Mouse (Mus musculus): Measurements from ENCODE around the gene C130050O18Rik. TPM values are rescaled to one million over a fixed set of nuclear protein-coding genes. Genes with fewer than 3 reads are reported as not detected.
A peak's percentile ranks its signal among the peaks of the same experiment; 100 is the strongest.

C130050O18Rik gene
- polyA plus RNA-seq, 1 experiment from 2014 or later = 1.6 TPM

DNA sequence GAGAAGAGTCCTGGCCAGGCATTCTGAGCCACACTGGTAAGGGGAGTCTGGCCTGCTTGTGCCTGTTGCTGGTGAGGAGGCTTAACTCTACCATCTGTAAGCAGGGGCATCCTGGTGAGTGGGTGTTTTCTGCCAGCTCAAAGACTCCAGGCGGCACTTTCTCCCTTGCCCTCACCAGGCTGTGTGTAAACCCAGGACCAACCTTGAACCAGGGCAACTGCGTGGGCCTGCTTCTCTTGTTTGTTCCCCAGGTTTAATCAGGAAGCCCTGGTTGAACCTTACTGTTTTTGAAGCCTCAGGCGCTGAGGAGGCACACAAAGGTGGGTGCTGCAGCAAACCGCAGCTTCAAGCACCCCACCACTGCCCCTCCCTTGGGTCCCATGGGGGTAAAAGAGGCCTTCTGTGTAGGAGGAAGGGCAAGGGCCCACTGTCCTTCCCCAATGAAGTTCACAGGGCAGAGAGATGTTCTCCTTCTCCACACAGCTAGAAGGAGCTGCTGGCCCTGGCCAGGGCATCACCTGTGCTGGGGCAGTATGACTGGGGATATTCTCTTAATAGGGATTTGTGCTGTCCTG lies 37.1 kb upstream of the C130050O18Rik start:
- ATAC-seq (ENCODE audit: low read depth) = no peak
- H3K27ac ChIP-seq (ENCODE audit: low read length) = peak overlapping the region; percentile 62
- no peaks in the 10 kb centered on the region for H3K9me3 ChIP-seq (replicated peaks; ENCODE audit: control insufficient read depth, low read length)
- H3K9ac ChIP-seq (ENCODE audit: low read depth, low read length) = peak overlapping the region; percentile 36; the same call in 1 of the 2 replicates
- WGBS (ENCODE audit: insufficient replicate concordance) = 60% methylated on average over 4 of the region's 4 CpGs
- no peaks in the 10 kb centered on the region for H3K36me3 ChIP-seq (ENCODE audit: control insufficient read depth, insufficient read depth)
- H3K4me1 ChIP-seq (ENCODE audit: control insufficient read depth, low read depth, low read length) = peaks cover 72% of the 10 kb centered on the region
- no peak overlapping the region for H3K4me2 ChIP-seq (ENCODE audit: low read depth, low read length)
- H3K27me3 ChIP-seq (ENCODE audit: control insufficient read depth, insufficient read depth, low read depth, low read length) = no peaks in the 10 kb centered on the region
- no peak overlapping the region for H3K4me3 ChIP-seq (ENCODE audit: low read depth, low read length)

DNA sequence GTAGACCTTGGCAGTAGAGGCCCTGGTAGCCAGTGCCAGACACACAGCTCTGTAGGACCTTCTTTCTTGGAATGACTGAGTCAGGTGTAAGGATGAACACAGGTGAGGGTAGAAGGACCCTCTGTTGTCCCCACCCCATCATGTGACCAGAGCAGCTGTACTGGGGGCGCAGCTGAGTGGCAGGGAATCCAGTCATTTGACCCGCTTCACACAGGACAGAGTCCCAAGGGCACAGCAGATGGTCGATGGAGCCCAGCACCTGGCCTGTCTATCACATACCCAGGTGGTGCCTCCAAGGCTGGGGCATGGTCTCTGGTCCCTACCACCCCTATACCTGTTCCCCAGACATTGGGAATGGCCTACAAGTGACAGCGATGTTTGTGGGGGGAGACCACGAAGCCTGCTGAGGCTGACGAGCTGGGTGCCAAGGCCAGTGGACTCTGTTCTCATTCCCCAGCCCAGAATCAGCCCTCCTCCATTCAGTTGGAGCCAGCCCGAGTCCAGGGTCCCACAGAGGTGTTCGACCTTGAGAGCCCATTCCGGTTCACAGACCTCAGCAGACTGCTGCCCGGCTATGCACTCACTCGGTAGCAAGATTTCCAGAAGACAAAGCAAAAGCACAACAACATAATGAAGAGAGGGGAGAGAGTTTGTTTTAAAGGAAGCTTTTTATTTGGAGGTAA lies 36.3 kb upstream of the C130050O18Rik start:
- Histone ChIP-seq H3K9me3 (replicated peaks; ENCODE audit: control insufficient read depth, low read length) (no peaks in the 10 kb centered on the region), H3K27me3 (ENCODE audit: control insufficient read depth, insufficient read depth, low read depth, low read length) (no peaks in the 10 kb centered on the region), H3K9ac (ENCODE audit: low read depth, low read length) (no peak overlapping the region), H3K4me2 (ENCODE audit: low read depth, low read length) (no peak overlapping the region), H3K4me3 (ENCODE audit: low read depth, low read length) (no peak overlapping the region), H3K36me3 (ENCODE audit: control insufficient read depth, insufficient read depth) (no peaks in the 10 kb centered on the region), H3K4me1 (ENCODE audit: control insufficient read depth, low read depth, low read length) (peaks cover 79% of the 10 kb centered on the region), H3K27ac (ENCODE audit: low read length) (peak overlapping the region; percentile 62)
- ATAC-seq (ENCODE audit: low read depth) = no peak
- WGBS (ENCODE audit: insufficient replicate concordance) = 70% methylated on average over 11 of the region's 11 CpGs

DNA sequence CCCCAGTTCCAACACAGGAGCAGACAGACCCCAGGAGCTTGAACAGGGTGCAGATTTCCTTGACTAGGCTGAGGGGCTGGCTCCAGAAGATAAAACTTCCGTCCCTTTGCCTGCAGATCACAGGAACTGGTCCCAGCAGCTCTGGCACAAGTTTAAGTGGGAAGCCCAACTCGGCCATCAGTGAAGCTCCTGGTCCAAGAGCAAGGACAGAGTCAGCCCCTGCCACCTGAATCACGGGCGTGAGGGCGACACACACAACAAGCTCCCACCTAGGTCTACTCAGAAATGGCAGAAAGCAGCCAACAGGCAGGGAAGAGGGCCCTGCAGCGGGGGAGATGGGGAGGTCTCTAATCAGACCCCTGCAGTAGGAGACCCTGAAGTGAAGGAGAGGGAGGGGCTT lies 34.7 kb upstream of the C130050O18Rik start:
- H3K9ac ChIP-seq (ENCODE audit: low read depth, low read length) = peak overlapping the region; percentile 96; the same call in 1 of the 2 replicates
- no peak for ATAC-seq (ENCODE audit: low read depth)
- peak overlapping the region; percentile 92; the same call in 1 of the 2 replicates for H3K27ac ChIP-seq (ENCODE audit: low read length)
- no peak overlapping the region for H3K4me2 ChIP-seq (ENCODE audit: low read depth, low read length)
- H3K27me3 ChIP-seq (ENCODE audit: control insufficient read depth, insufficient read depth, low read depth, low read length) = no peaks in the 10 kb centered on the region
- H3K36me3 ChIP-seq (ENCODE audit: control insufficient read depth, insufficient read depth) = no peaks in the 10 kb centered on the region
- WGBS (ENCODE audit: insufficient replicate concordance) = 74% methylated on average over 6 of the region's 6 CpGs
- H3K4me1 ChIP-seq (ENCODE audit: control insufficient read depth, low read depth, low read length) = peaks cover 82% of the 10 kb centered on the region
- no peaks in the 10 kb centered on the region for H3K9me3 ChIP-seq (replicated peaks; ENCODE audit: control insufficient read depth, low read length)
- H3K4me3 ChIP-seq (ENCODE audit: low read depth, low read length) = no peak overlapping the region

DNA sequence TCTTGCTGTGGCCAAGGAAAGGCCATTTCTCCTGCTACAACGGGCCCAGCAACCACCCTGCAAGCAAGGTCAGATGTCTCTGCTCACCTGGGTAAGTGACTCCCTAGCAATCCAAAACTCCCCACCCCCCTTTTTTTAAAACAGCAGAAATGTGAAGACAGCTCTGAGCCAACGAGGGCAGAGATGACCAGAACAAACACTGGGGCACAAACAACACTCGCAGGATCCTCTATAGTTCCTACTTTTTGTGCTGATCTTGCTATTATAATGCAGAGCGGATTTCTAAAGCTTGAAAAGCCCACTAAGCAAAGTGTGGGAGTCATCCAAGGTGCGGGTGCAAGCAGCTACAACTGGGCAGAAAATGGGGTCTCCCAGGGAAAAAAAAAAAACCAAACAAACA lies 34.0 kb upstream of the C130050O18Rik start:
- WGBS (ENCODE audit: insufficient replicate concordance) = 67% methylated on average over 5 of the region's 5 CpGs

DNA sequence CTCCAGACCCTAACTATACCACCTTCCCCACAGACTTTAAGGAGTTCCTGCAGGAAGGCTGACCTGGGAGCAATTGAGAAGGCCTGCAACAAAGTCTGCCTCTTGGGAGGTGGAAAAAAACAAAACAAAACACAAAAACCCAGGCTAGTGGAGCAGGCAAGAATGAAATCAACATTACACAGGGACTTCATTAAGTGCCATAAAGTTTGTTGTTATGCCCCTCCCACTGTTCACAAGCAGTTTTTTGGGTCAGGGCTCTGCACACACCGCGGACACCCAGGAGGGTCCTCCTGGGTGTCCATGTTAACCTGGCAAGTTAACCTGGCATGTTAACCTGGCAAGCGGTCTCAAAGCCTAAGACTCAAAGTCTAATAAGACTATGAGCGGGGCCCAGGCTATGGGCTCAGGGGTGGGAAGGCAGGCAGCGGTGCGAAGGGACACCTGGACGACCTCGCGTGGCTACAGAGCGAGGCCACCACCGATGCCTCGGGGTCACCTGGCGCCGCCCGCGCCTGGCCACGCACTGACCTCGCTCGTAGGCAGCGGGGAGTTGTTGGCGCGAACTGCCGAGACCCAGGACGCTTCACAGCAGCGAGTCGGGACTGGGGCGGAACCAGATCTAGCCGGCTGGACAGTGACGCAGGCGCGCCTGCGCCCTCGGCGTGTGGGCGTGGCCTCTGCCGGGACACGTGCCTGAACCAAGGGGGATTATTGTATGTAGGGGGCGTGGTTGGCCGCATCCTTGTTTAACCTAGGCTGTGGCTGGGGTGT lies 33.3 kb upstream of the C130050O18Rik start:
- Histone ChIP-seq H3K27ac (ENCODE audit: low read length) (peak overlapping the region; percentile 92), H3K4me3 (ENCODE audit: low read depth, low read length) (peak overlapping the region; percentile 75), H3K9me3 (replicated peaks; ENCODE audit: control insufficient read depth, low read length) (no peaks in the 10 kb centered on the region), H3K36me3 (ENCODE audit: control insufficient read depth, insufficient read depth) (no peaks in the 10 kb centered on the region), H3K27me3 (ENCODE audit: control insufficient read depth, insufficient read depth, low read depth, low read length) (no peaks in the 10 kb centered on the region), H3K9ac (ENCODE audit: low read depth, low read length) (peak overlapping the region; percentile 96), H3K4me2 (ENCODE audit: low read depth, low read length) (peak overlapping the region; percentile 98), H3K4me1 (ENCODE audit: control insufficient read depth, low read depth, low read length) (peaks cover 75% of the 10 kb centered on the region)
- ATAC-seq (ENCODE audit: low read depth) = peak; percentile 91
- WGBS (ENCODE audit: insufficient replicate concordance) = 1% methylated on average over 39 of the region's 39 CpGs

More for the DNA sequence above, 34.0 kb upstream of the C130050O18Rik start:
- peak overlapping the region; percentile 96 for H3K9ac ChIP-seq (ENCODE audit: low read depth, low read length)
- H3K27me3 ChIP-seq (ENCODE audit: control insufficient read depth, insufficient read depth, low read depth, low read length) = no peaks in the 10 kb centered on the region
- H3K4me3 ChIP-seq (ENCODE audit: low read depth, low read length) = peak overlapping the region; percentile 75
- peak overlapping the region; percentile 98 for H3K4me2 ChIP-seq (ENCODE audit: low read depth, low read length)
- no peaks in the 10 kb centered on the region for H3K36me3 ChIP-seq (ENCODE audit: control insufficient read depth, insufficient read depth)
- H3K4me1 ChIP-seq (ENCODE audit: control insufficient read depth, low read depth, low read length) = peaks cover 77% of the 10 kb centered on the region
- H3K9me3 ChIP-seq (replicated peaks; ENCODE audit: control insufficient read depth, low read length) = no peaks in the 10 kb centered on the region
- ATAC-seq (ENCODE audit: low read depth) = no peak
- H3K27ac ChIP-seq (ENCODE audit: low read length) = peak overlapping the region; percentile 92

DNA sequence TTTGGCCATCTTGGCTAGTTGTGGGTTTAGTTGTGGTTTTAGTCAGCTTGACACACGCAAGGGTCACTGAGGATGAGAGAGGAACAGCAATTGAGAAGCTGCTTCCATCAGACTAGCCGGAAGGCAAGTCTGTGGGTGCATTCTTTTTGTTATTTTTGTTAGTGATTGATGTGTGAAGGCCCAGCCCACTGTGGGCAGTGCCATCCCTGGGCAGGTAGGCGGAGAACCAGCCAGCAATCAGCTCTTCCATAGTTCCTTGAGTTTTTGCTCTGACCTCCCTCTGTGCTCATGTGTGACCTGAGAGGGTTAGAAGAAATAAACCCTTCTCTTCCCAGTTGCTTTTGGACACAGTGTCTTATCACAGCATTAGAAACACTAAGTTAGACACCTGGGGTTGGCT lies 32.0 kb upstream of the C130050O18Rik start:
- H3K9ac ChIP-seq (ENCODE audit: low read depth, low read length) = no peak overlapping the region; the same call in 1 of the 2 replicates

DNA sequence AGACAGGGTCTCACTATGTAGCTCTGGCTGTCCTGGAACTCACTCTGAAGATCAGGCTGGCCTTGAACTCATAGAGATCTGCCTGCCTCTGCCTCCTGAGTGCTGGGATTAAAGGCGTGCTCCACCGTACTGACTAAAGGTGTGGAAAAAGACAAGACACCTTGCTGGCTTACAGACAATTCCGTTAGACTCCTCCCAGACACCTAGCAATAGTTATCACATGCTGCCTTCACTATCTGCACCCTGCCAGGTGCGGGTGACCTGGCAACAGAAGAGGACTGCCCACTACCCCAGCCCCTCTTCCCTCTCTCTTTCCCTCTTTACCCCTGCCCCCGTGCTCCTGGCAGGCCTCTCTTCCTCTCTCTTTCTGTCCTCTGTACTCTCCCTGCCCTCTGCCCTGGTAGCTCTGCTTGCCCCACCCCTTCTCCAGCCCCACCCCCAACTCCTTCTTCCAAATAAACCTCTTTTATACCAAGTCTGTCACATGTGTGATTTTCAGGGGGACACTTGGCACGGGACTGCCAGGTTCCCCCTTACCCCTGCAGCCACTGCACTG lies 31.1 kb upstream of the C130050O18Rik start:
- Histone ChIP-seq H3K36me3 (ENCODE audit: control insufficient read depth, insufficient read depth) (no peaks in the 10 kb centered on the region), H3K4me2 (ENCODE audit: low read depth, low read length) (no peak overlapping the region), H3K27ac (ENCODE audit: low read length) (peak overlapping the region; percentile 46; the same call in 1 of the 2 replicates), H3K4me1 (ENCODE audit: control insufficient read depth, low read depth, low read length) (peaks cover 79% of the 10 kb centered on the region), H3K27me3 (ENCODE audit: control insufficient read depth, insufficient read depth, low read depth, low read length) (no peaks in the 10 kb centered on the region), H3K9me3 (replicated peaks; ENCODE audit: control insufficient read depth, low read length) (no peaks in the 10 kb centered on the region), H3K9ac (ENCODE audit: low read depth, low read length) (peak overlapping the region; percentile 24; the same call in 1 of the 2 replicates), H3K4me3 (ENCODE audit: low read depth, low read length) (no peak overlapping the region)
- no peak for ATAC-seq (ENCODE audit: low read depth)
- 53% methylated on average over 6 of the region's 6 CpGs for WGBS (ENCODE audit: insufficient replicate concordance)

More for the DNA sequence above, 32.0 kb upstream of the C130050O18Rik start:
- Histone ChIP-seq H3K27ac (ENCODE audit: low read length) (peak overlapping the region; percentile 92), H3K27me3 (ENCODE audit: control insufficient read depth, insufficient read depth, low read depth, low read length) (no peaks in the 10 kb centered on the region), H3K4me2 (ENCODE audit: low read depth, low read length) (no peak overlapping the region), H3K36me3 (ENCODE audit: control insufficient read depth, insufficient read depth) (no peaks in the 10 kb centered on the region), H3K4me3 (ENCODE audit: low read depth, low read length) (no peak overlapping the region), H3K4me1 (ENCODE audit: control insufficient read depth, low read depth, low read length) (peaks cover 76% of the 10 kb centered on the region), H3K9me3 (replicated peaks; ENCODE audit: control insufficient read depth, low read length) (no peaks in the 10 kb centered on the region)
- WGBS (ENCODE audit: insufficient replicate concordance) = 55% methylated on average over 3 of the region's 3 CpGs
- no peak for ATAC-seq (ENCODE audit: low read depth)

DNA sequence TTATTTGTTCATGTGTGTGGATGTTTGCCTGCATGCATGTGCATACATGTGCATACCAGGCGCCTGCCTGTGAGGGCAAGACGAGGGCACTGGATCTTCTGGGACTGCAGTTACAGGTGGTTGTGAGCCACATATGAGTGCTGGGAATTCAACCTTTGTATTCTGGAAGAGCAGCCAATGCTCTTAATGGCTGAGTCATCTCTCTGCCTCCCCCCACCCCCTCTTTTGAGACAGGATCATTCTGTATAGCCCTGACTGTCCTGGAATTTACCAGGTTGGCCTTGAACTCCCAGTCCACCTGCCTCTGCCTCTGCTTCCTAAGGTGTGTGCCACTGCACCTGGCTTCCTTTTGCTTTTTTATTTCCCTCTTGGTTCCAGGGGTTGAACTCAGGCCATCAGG lies 30.2 kb upstream of the C130050O18Rik start:
- Histone ChIP-seq H3K4me1 (ENCODE audit: control insufficient read depth, low read depth, low read length) (peaks cover 84% of the 10 kb centered on the region), H3K27me3 (ENCODE audit: control insufficient read depth, insufficient read depth, low read depth, low read length) (no peaks in the 10 kb centered on the region), H3K27ac (ENCODE audit: low read length) (peak overlapping the region; percentile 39; the same call in 1 of the 2 replicates), H3K9me3 (replicated peaks; ENCODE audit: control insufficient read depth, low read length) (no peaks in the 10 kb centered on the region), H3K4me2 (ENCODE audit: low read depth, low read length) (no peak overlapping the region), H3K9ac (ENCODE audit: low read depth, low read length) (no peak overlapping the region), H3K4me3 (ENCODE audit: low read depth, low read length) (no peak overlapping the region), H3K36me3 (ENCODE audit: control insufficient read depth, insufficient read depth) (no peaks in the 10 kb centered on the region)
- no peak for ATAC-seq (ENCODE audit: low read depth)
- WGBS (ENCODE audit: insufficient replicate concordance) = 62% methylated on average over 2 of the region's 2 CpGs

Data from liver, embryonic 16.5 days (tissue).